Mouse (Mus musculus): ENCODE measurements around the gene Ctdspl.

DNA sequence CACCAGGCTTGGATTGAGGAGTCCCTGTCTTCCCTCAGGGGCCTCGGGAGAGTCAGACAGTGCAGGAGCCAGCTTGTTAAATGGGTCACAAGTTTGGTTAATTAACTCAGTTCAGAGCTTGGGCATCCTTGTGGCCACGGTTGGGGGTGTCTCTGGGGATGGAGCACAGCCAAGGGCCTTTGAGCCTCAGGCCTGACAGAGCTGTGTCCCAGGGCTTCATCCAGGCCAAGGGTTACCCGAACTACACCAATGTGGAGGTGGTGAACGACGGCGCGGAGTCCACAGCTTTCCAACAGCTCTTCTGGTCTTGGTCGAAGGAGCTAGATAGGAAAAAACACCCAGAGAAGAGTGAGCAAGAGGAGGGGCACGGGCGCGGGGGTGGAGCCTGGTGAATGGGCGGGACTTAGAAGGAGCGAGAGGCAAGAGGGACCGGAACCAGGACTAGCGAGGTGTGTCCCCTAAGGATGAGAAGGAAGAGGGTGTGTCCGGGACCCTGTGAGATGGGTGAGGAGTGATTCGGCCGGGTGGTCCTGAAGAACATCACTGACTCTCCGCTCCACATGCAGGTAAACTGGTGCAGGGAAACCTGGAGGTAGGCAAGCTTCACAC lies 136.9 kb downstream of the Ctdspl start:
- TF ChIP-seq CTCF (IDR thresholded peaks at IDR 0.05; ENCODE audit: control insufficient read depth, insufficient read depth, insufficient replicate concordance, low read depth, low read length) (no peak), POLR2A (IDR thresholded peaks at IDR 0.05; ENCODE audit: control insufficient read depth, low read depth, low read length) (no peak)

Measured in testis, adult 2 months (tissue).